In genomic region chr3:142161405-142161804, GRCm38 (mm10) we compare ENCODE assay signal across 24 mouse cellular contexts. TPM values are rescaled to one million over a fixed set of nuclear protein-coding genes. Genes with fewer than 3 reads are reported as not detected.
"Had no signal": no experiment of that assay in that cellular context is flagged by ENCODE, and none has a peak within 500 bp of the region (broad histone marks: within the 10 kb centered on the region; RNA-seq: fewer than 3 reads in every experiment).

No protein-coding gene starts in this region.

- H3K9ac ChIP-seq: heart, embryonic 12.5 days; hindbrain, embryonic 12.5 days; hindbrain, embryonic 14.5 days; intestine, embryonic 15.5 days; limb, embryonic 12.5 days had no signal

- H3K27me3 ChIP-seq: hindbrain, embryonic 12.5 days; intestine, embryonic 15.5 days had no signal

- H3K4me3 ChIP-seq: gastrocnemius, adult 2 months; heart, adult 2 months; heart, embryonic 12.5 days; hindbrain, embryonic 10.5 days; hindbrain, embryonic 12.5 days; intestine, embryonic 15.5 days; layer of hippocampus, adult 2 months; left cerebral cortex, adult 2 months; limb, embryonic 10.5 days; limb, embryonic 12.5 days had no signal

- H3K9me3 ChIP-seq: heart, embryonic 12.5 days; hindbrain, embryonic 10.5 days; hindbrain, embryonic 12.5 days; intestine, embryonic 15.5 days; limb, embryonic 10.5 days; limb, embryonic 12.5 days had no signal

- ATAC-seq: hindbrain, embryonic 16.5 days; inflammation-experienced regulatory T-cells, adult 6 months; intestine, embryonic 15.5 days; intestine, postnatal 0 days had no signal

- DNase-seq: gastrocnemius, adult 2 months; gastrocnemius, postnatal 14 days; gastrocnemius, postnatal 36 days; heart, adult 2 months; heart, postnatal 10 days; heart, postnatal 4 days; kidney, adult 18-20 months; kidney, adult 8-10 months; kidney, postnatal 10 days; kidney, postnatal 25 days; kidney, postnatal 4 days; liver had no signal

- H3K27ac ChIP-seq: gastrocnemius, adult 2 months; heart, adult 2 months; hindbrain, embryonic 10.5 days; hindbrain, embryonic 12.5 days; hindbrain, embryonic 14.5 days; intestine, embryonic 15.5 days; layer of hippocampus, adult 2 months; left cerebral cortex, adult 2 months; limb, embryonic 10.5 days; limb, embryonic 12.5 days had no signal

- H3K4me2 ChIP-seq: heart, embryonic 12.5 days; hindbrain, embryonic 12.5 days; hindbrain, embryonic 14.5 days; intestine, embryonic 15.5 days; limb, embryonic 12.5 days had no signal

- H3K4me1 ChIP-seq: heart, embryonic 12.5 days had no signal

- H3K36me3 ChIP-seq: heart, embryonic 12.5 days; hindbrain, embryonic 10.5 days; hindbrain, embryonic 12.5 days; intestine, embryonic 15.5 days; limb, embryonic 10.5 days had no signal

RNA-seq across cellular contexts. Expression of gene Bmpr1b, which starts 7.8 kb away (rescaled TPM):
- polyA plus RNA-seq: inflammation-experienced regulatory T-cells, adult 6 months had no signal
